Mouse (Mus musculus): Measurements from ENCODE around the gene Cyp2e1. TPM values are rescaled to one million over a fixed set of nuclear protein-coding genes. Genes with fewer than 3 reads are reported as not detected.
"Not testable (repeated sequence)": the region's sequence is repeated elsewhere in the genome, so short reads cannot be mapped to it uniquely, and the experiment has no call there.

Gene Cyp2e1
- not detected in 2 replicates for total RNA-seq (2015)
- not detected in 2 replicates for total RNA-seq (2017)

- ATAC-seq (ENCODE audit: poor library complexity, severe bottlenecking) = no peak
Measured at GRCm38 (mm10) chr7:140763447-140764020, at the start of gene Cyp2e1. Gene Cyp2e1, plus strand, starts transcription at chr7:140763739.

- no peak for ATAC-seq (ENCODE audit: poor library complexity, severe bottlenecking)
Measured at GRCm38 (mm10) chr7:140717155-140718055, 46.1 kb upstream of the Cyp2e1 start.

GRCm38 (mm10) chr7:140721095-140721494 lies 42.4 kb upstream of the Cyp2e1 start:
- no peak for ATAC-seq (ENCODE audit: poor library complexity, severe bottlenecking)

- ATAC-seq (ENCODE audit: poor library complexity, severe bottlenecking) = no peak
Measured at GRCm38 (mm10) chr7:140725558-140725957, 38.0 kb upstream of the Cyp2e1 start.

- no peak for ATAC-seq (ENCODE audit: poor library complexity, severe bottlenecking)
Measured at GRCm38 (mm10) chr7:140733162-140733561, 30.4 kb upstream of the Cyp2e1 start.

GRCm38 (mm10) chr7:140747402-140747801 lies 16.1 kb upstream of the Cyp2e1 start:
- no peak for ATAC-seq (ENCODE audit: poor library complexity, severe bottlenecking)

GRCm38 (mm10) chr7:140748116-140748826 lies 15.3 kb upstream of the Cyp2e1 start:
- no peak for ATAC-seq (ENCODE audit: poor library complexity, severe bottlenecking)

- ATAC-seq (ENCODE audit: poor library complexity, severe bottlenecking) = no peak
Measured at GRCm38 (mm10) chr7:140748827-140749160, 14.7 kb upstream of the Cyp2e1 start.

- no peak for ATAC-seq (ENCODE audit: poor library complexity, severe bottlenecking)
Measured at GRCm38 (mm10) chr7:140754556-140754955, 9.0 kb upstream of the Cyp2e1 start.

GRCm38 (mm10) chr7:140756151-140756854 lies 7.2 kb upstream of the Cyp2e1 start:
- no peak for ATAC-seq (ENCODE audit: poor library complexity, severe bottlenecking)

GRCm38 (mm10) chr7:140760647-140761046 lies 2.9 kb upstream of the Cyp2e1 start:
- no peak for ATAC-seq (ENCODE audit: poor library complexity, severe bottlenecking)

- ATAC-seq (ENCODE audit: poor library complexity, severe bottlenecking) = not testable (repeated sequence)
Measured at GRCm38 (mm10) chr7:140765391-140765790, 1.9 kb downstream of the Cyp2e1 start.

GRCm38 (mm10) chr7:140765888-140766739 lies 2.6 kb downstream of the Cyp2e1 start:
- peak; percentile 43; the same call in 1 of the 2 replicates for ATAC-seq (ENCODE audit: poor library complexity, severe bottlenecking)

GRCm38 (mm10) chr7:140780548-140780947 lies 17.0 kb downstream of the Cyp2e1 start:
- ATAC-seq (ENCODE audit: poor library complexity, severe bottlenecking) = no peak

- no peak for ATAC-seq (ENCODE audit: poor library complexity, severe bottlenecking)
Measured at GRCm38 (mm10) chr7:140787406-140788052, 24.0 kb downstream of the Cyp2e1 start, which contains the start of gene Syce1. Gene Syce1, minus strand, starts transcription at chr7:140787852.

- ATAC-seq (ENCODE audit: poor library complexity, severe bottlenecking) = no peak
Measured at GRCm38 (mm10) chr7:140788053-140788435, 24.5 kb downstream of the Cyp2e1 start.

GRCm38 (mm10) chr7:140793541-140793940 lies 30.0 kb downstream of the Cyp2e1 start:
- ATAC-seq (ENCODE audit: poor library complexity, severe bottlenecking) = no peak

- ATAC-seq (ENCODE audit: poor library complexity, severe bottlenecking) = no peak
Measured at GRCm38 (mm10) chr7:140797619-140798018, 34.1 kb downstream of the Cyp2e1 start.

GRCm38 (mm10) chr7:140798212-140798611 lies 34.7 kb downstream of the Cyp2e1 start:
- ATAC-seq (ENCODE audit: poor library complexity, severe bottlenecking) = no peak
